Mouse (Mus musculus) Muller cell, postnatal 12 days (primary cell): Measurements from ENCODE around the gene Nav2.
A peak's percentile ranks its signal among the peaks of the same experiment; 100 is the strongest.

ENCODE experiments used
- DNase-seq: peaks from one replicate; pipeline ENCODE4 v3.0.0-alpha.2; 2015; ENCODE audit errors: inconsistent ontology term

The Nav2 gene

DNA sequence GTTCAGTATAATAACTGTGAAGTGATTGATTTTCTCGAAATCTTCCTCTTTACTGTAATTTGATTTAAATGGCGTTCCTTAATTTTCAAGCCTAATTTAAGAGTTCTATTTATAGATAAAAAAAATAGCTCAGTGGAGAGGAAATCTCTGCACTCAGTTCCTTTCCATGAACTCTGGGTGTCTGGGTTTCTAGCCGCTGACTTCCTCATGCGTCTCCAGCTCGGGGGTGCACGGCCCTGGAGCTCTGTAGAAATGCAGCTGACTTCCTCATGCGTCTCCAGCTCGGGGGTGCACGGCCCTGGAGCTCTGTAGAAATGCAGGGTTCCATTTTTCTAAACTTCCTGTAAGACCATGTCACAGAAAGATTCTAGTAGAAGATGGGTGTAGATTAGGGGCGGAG is 90.1 kb downstream of the Nav2 start:
- no peak for DNase-seq

- DNase-seq, result no peak
These were observed 92.3 kb downstream of the Nav2 start for GRCm38 (mm10) chr7:49000816-49001215.

- peak; percentile 43 for DNase-seq
These were observed 95.9 kb downstream of the Nav2 start for GRCm38 (mm10) chr7:49004402-49004801.

DNA sequence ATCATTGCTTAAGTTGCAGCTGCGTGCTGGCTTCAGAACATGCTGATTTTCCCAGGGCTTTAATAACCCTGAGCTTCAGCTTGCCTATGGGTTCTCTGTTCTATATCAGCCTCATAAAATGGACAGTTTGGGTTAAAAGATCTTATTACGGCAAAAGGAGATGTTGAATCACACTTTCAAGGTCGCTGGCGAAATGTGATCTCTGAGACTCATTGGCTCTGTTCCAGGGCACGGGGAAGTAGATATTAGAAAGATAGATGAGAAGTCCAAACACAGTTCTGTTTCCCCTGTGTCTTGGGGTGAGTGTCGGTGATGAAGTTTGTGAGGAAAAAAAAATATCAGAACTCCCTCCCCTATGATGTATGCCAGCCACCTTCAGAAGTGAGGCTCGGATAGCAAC is 98.4 kb downstream of the Nav2 start:
- DNase-seq, result no peak

- no peak for DNase-seq
These were observed 102.2 kb downstream of the Nav2 start for GRCm38 (mm10) chr7:49010739-49011138.

GRCm38 (mm10) chr7:49012027-49012426 is 103.5 kb downstream of the Nav2 start:
- DNase-seq, result no peak

- no peak for DNase-seq
These were observed 106.0 kb downstream of the Nav2 start for GRCm38 (mm10) chr7:49014480-49014879.

DNA sequence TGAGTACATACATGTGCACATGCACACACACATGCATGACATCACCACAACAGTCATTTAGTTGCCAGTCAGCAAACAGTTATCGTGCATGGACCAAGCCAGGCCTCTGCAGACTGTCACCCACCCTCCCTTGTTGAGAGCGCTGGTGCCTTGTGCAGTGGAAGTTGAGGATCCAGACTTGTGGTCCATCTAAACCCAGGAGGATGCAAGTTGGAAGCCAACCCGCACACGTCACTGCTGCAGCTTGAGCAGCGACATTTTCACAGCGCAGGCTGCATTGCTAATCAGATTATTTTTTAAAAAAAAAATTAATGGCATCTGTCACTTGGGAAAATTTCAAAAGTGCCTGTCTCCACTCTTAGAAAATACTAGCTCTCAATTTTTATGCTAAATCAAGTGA is 106.8 kb downstream of the Nav2 start:
- no peak for DNase-seq

DNA sequence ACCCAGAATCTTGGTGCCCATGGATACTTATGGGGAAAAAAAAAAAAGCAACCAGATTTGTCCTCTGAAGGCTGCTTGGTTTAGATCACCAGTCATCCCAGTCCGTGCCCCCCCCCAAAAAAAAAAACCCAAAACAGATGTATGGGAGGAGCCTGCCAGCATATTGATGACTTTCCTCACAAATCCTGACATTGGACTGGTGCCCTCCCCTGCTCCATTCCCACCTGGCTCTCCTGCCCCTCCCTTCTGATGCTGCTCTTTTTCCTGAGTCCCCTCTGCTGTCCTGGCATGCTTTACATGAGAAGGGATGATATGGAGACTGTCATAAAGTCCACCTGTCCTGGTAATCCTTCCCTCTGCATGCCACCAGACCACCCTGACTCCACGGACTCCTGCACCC is 107.6 kb downstream of the Nav2 start:
- no peak for DNase-seq

DNA sequence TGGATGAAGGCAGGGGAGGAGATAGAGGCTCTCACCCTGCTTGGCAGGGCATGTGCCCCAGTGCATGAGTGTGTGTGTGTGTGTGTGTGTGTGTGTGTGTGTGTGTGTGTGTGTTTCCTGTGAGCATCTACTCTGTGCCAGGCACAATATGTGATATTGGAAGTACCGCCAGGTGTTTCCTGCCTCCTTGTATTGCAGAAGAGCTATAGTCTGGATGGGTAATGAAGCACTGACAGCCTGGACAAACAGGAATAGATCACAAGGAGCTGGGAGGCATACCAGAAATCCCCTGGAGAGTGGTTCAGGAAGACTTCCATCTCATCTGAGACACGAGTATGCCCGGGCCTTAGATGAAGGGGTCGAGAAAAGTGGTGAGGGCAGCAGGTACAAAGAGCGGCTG is 109.3 kb downstream of the Nav2 start:
- DNase-seq, result no peak

GRCm38 (mm10) chr7:49018478-49018914 is 110.0 kb downstream of the Nav2 start:
- no peak for DNase-seq

GRCm38 (mm10) chr7:49025026-49025815 is 116.7 kb downstream of the Nav2 start:
- DNase-seq, result no peak

- DNase-seq, result no peak
These were observed 117.5 kb downstream of the Nav2 start for GRCm38 (mm10) chr7:49025991-49026390.

- no peak for DNase-seq
These were observed 118.0 kb downstream of the Nav2 start for GRCm38 (mm10) chr7:49026466-49026865.

DNA sequence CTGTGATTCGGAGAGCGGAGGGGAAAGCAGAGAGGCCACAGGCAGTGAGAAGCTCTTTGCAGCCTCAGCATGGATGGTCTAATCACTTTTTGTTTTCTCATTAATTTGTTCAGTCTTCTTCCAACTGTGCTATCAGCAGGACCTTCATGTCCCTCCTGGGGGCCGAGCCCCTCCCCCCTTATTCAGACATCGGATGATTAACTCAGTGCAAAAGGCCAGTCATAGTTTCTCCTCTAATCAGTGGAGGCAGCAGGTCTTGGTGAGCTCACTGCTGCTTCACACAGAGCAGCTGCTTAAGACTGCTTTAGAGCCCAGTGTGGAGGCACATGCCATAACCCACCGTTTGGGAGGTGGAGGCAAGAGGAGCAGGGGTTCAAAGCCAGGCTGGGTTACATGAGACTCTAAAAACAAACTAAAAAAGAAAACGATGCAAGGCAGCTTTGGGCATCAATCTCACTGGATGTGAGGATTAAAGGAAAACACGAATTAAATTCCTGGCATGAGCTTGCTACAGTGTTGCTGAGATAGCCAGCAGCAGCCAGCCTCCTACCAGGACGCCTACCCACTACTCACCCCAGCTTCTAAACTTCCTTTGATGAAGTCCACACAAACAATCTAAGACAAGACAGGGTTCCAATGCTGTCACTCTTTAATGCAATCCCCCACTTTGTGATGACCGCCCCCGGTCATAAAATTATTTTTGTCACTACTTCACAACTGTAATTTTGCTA is 120.9 kb downstream of the Nav2 start:
- DNase-seq, result peak; percentile 92

GRCm38 (mm10) chr7:49032216-49032615 is 123.7 kb downstream of the Nav2 start:
- DNase-seq, result no peak

DNA sequence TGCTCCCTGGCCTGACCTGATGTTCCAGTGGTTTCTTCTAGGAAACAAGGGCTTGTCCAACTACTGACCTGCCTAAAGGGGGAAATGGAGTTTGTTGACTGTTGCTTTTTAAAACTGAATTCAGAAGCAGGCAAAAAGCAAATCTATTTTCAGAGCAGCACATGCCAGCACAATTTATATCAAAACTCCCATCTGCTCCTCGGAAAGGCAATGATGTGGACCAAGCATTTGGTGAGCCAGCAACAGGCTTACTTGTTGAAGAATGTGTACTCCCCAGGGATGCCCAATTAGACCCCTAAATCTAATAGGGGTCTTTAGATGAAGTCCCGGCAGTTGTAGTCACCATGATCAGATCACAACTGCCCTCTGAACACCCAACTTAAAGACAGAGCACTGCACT is 125.7 kb downstream of the Nav2 start:
- no peak for DNase-seq

GRCm38 (mm10) chr7:49040163-49040562 is 131.6 kb downstream of the Nav2 start:
- no peak for DNase-seq

DNA sequence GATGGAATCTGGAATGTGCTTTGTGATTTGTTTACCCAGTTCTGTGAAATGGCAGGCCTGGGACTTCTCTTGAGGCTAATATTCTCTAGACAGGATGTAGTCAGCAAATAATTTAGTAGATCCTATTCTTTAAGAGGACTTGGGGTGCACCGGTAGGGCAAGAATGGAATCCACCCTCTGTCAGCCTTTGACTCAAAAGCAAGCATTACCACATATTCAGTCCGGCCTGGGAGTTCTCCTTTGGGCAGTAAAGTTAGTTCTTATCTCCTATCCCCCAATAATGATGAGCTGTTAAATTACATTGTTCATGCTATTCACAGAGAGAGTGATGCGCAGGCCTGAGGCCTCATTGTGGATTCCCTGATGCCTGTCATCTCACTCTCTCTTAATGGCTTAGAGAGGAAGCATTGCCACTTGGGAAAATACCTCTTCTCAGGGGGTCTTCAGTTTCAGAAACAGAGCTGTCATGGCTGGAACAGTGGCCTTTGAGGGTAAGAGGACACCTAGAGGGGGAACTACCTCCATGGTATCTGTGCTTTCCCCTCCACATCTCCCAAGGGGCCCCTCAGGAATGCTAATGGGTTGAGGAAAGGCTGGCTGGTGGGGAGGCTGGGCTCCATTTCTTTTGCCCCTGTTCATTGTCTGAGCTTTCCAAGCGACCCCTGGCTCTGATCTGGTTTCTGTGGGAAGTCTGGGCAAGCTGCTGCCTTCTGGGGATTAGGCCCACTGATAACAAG is 133.0 kb downstream of the Nav2 start:
- no peak for DNase-seq

DNA sequence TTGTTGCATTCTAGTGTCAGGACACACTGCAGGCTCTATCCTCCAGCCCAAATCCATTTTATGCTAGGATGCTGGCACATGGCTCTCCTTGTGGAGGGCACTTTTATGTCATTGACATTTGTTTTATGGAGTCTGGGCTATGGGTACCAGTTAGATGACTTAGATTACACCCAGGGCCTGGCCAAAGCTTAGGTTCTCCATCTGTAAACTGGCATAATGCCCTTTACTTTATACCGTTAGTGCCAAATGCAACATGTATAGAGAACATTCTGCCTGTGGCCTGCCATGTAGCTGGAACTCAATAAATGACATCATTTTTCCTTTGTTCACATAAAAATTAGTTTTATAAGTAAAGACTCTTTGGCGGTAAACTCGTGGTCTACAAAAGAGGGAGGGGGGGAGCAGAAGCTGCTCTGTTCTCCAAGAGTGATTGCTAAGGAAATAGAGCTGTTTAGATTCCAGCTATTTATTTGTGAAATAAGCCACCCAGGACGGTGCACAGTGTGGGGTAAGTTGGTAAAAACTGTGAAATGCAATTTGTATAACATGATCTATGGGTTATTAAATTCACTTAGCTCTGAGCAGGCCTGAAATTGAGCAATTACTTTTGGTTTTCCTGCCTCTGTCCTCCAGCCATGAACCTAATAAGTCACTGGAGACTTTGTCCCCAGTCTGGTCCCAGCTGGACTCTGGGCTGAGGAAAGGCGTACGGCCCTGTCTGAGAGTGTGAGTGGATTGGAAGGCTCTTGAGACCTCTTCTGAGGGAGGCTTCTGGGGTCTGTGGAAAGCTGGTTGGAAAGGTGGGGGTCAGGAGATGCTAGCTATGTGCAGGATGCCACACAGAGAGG is 137.2 kb downstream of the Nav2 start:
- no peak for DNase-seq

GRCm38 (mm10) chr7:49046347-49046989 is 138.0 kb downstream of the Nav2 start:
- no peak for DNase-seq
